In the genomic region with DNA sequence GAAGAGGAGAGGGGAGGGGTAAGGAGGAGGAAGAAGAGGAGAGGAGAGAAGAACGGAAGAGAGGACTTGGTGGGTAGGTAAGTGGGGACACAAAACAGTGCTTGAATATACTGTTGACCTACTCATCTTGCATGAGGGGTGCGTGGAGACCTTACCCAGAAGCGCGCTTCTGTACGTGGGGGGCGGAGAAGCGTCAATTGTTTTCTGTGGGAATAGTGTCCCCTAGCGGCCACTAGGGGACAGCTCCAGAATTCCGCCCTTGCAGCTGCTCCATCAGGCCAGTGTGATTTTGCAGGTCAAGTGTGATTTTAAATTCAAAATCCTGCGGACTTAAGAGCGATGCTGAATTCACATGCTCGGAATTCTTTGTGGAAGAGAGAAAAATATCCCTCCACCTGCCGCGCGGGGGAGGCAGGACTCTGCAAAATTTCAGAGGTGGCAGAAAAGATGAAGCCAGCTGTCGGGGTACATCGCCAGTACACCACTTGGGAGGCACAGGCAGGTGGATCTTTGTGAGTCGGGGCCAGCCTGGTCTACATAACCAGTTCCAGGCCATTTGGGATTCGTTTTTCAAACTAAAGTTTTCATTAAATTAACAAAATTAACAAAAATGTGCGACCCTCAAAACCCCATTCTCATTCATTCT, we compare ENCODE assay signal across 8 mouse cellular contexts. TPM values are rescaled to one million over a fixed set of nuclear protein-coding genes. Genes with fewer than 3 reads are reported as not detected.
DNase-seq lines count a peak whose midpoint lies in the region; ATAC-seq and TF ChIP-seq lines count a peak whose summit lies in the region.

No protein-coding gene starts in this region.

- peak; percentile 61; the same call in 1 of the 2 replicates for ATAC-seq in forebrain, embryonic 15.5 days (replicated peaks)
- peak; percentile 27; the same call in 1 of the 2 replicates for ATAC-seq in hindbrain, embryonic 14.5 days (ENCODE audit: low FRiP score)
- ATAC-seq in limb, embryonic 11.5 days (ENCODE audit: insufficient number of reproducible peaks, low FRiP score, low TSS enrichment, low read depth) = no peak
- ATAC-seq in midbrain, embryonic 13.5 days = peak; percentile 80

- peak; percentile 81; the same call in 1 of the 2 replicates for TF ChIP-seq CTCF in thymus, adult 2 months (IDR thresholded peaks at IDR 0.05; ENCODE audit: borderline replicate concordance, control insufficient read depth, extremely low read depth, insufficient read depth, low read length, poor library complexity)

- peak; percentile 48 for DNase-seq in thymus, adult 2 months
- no peak for DNase-seq in thymus, adult 18-20 months
- peak; percentile 56 for DNase-seq in cerebellum, adult 11 months
- DNase-seq in hindbrain, embryonic 14.5 days (ENCODE audit: low spot score) = peak; percentile 69
- peak; percentile 70 for DNase-seq in limb, embryonic 11.5 days (ENCODE audit: low spot score)
- peak; percentile 75 for DNase-seq in testis, postnatal 10 days (ENCODE audit: low spot score)

- no peak for TF ChIP-seq POLR2A in thymus, adult 2 months (IDR thresholded peaks at IDR 0.05; ENCODE audit: control insufficient read depth, extremely low read depth, insufficient read depth, low read length, poor library complexity)

- peak overlapping the region; percentile 36 for H3K4me2 ChIP-seq in forebrain, embryonic 15.5 days (replicated peaks)
- peak overlapping the region; percentile 44 for H3K4me2 ChIP-seq in hindbrain, embryonic 14.5 days (replicated peaks)
- no peak overlapping the region for H3K4me2 ChIP-seq in limb, embryonic 11.5 days (ENCODE audit: low read depth, severe bottlenecking)
- peak overlapping the region; percentile 41 for H3K4me2 ChIP-seq in midbrain, embryonic 13.5 days (replicated peaks)

- H3K4me1 ChIP-seq in thymus, adult 2 months (replicated peaks; ENCODE audit: control insufficient read depth, insufficient read depth, low read length) = no peaks in the 10 kb centered on the region
- H3K4me1 ChIP-seq in forebrain, embryonic 15.5 days = peaks cover 3% of the 10 kb centered on the region; the same call in 1 of the 2 replicates
- 0 out of 2 replicates have a peak, but pooled peaks cover 4% of the 10 kb centered on the region for H3K4me1 ChIP-seq in hindbrain, embryonic 14.5 days (replicated peaks; ENCODE audit: control insufficient read depth, insufficient read depth, low read length)
- H3K4me1 ChIP-seq in limb, embryonic 11.5 days (ENCODE audit: control insufficient read depth, insufficient read depth, low read length) = no peaks in the 10 kb centered on the region
- no peaks in the 10 kb centered on the region for H3K4me1 ChIP-seq in midbrain, embryonic 13.5 days (replicated peaks)

- 21% methylated on average over 20 of the region's 20 CpGs for WGBS in thymus, adult 2 months
- 14% methylated on average over 20 of the region's 20 CpGs for WGBS in forebrain, embryonic 15.5 days
- WGBS in hindbrain, embryonic 14.5 days = 15% methylated on average over 20 of the region's 20 CpGs
- WGBS in limb, embryonic 11.5 days = 16% methylated on average over 20 of the region's 20 CpGs
- WGBS in midbrain, embryonic 13.5 days = 15% methylated on average over 20 of the region's 20 CpGs

- no peaks in the 10 kb centered on the region for H3K36me3 ChIP-seq in thymus, adult 2 months (ENCODE audit: control insufficient read depth, insufficient read depth, low read length)
- H3K36me3 ChIP-seq in forebrain, embryonic 15.5 days = no peaks in the 10 kb centered on the region
- H3K36me3 ChIP-seq in hindbrain, embryonic 14.5 days (replicated peaks; ENCODE audit: control insufficient read depth, insufficient read depth) = no peaks in the 10 kb centered on the region
- no peaks in the 10 kb centered on the region for H3K36me3 ChIP-seq in limb, embryonic 11.5 days (ENCODE audit: control insufficient read depth, insufficient read depth, low read length)
- no peaks in the 10 kb centered on the region for H3K36me3 ChIP-seq in midbrain, embryonic 13.5 days

- H3K4me3 ChIP-seq in thymus, adult 2 months (ENCODE audit: control insufficient read depth, insufficient read depth, low read length) = no peak overlapping the region
- peak overlapping the region; percentile 16 for H3K4me3 ChIP-seq in forebrain, embryonic 15.5 days
- H3K4me3 ChIP-seq in hindbrain, embryonic 14.5 days (replicated peaks; ENCODE audit: low read length) = peak overlapping the region; percentile 2; the same call in 1 of the 2 replicates
- no peak overlapping the region for H3K4me3 ChIP-seq in limb, embryonic 11.5 days (ENCODE audit: low read depth, low read length)
- peak overlapping the region; percentile 22; the same call in 1 of the 2 replicates for H3K4me3 ChIP-seq in midbrain, embryonic 13.5 days (replicated peaks)

- H3K9ac ChIP-seq in forebrain, embryonic 15.5 days (replicated peaks) = no peak overlapping the region
- no peak overlapping the region; the same call in 1 of the 2 replicates for H3K9ac ChIP-seq in hindbrain, embryonic 14.5 days
- H3K9ac ChIP-seq in limb, embryonic 11.5 days (ENCODE audit: low read length) = no peak overlapping the region
- H3K9ac ChIP-seq in midbrain, embryonic 13.5 days (replicated peaks) = no peak overlapping the region

- H3K27ac ChIP-seq in thymus, adult 2 months (ENCODE audit: control insufficient read depth, insufficient read depth, low read length) = no peak overlapping the region
- no peak overlapping the region for H3K27ac ChIP-seq in forebrain, embryonic 15.5 days (replicated peaks)
- H3K27ac ChIP-seq in hindbrain, embryonic 14.5 days = no peak overlapping the region
- no peak overlapping the region for H3K27ac ChIP-seq in limb, embryonic 11.5 days (replicated peaks; ENCODE audit: low read depth, low read length)
- H3K27ac ChIP-seq in midbrain, embryonic 13.5 days = no peak overlapping the region

- no peaks in the 10 kb centered on the region for H3K27me3 ChIP-seq in thymus, adult 2 months (ENCODE audit: control insufficient read depth, insufficient read depth, low read length)
- H3K27me3 ChIP-seq in forebrain, embryonic 15.5 days = no peaks in the 10 kb centered on the region; the same call in 1 of the 2 replicates
- no peaks in the 10 kb centered on the region for H3K27me3 ChIP-seq in hindbrain, embryonic 14.5 days (ENCODE audit: control insufficient read depth, insufficient read depth, low read length)
- H3K27me3 ChIP-seq in limb, embryonic 11.5 days (ENCODE audit: control insufficient read depth, insufficient read depth, low read length) = 0 out of 2 replicates have a peak, but pooled peaks cover 2% of the 10 kb centered on the region
- H3K27me3 ChIP-seq in midbrain, embryonic 13.5 days = no peaks in the 10 kb centered on the region

- no peaks in the 10 kb centered on the region for H3K9me3 ChIP-seq in forebrain, embryonic 15.5 days
- no peaks in the 10 kb centered on the region for H3K9me3 ChIP-seq in hindbrain, embryonic 14.5 days (ENCODE audit: control insufficient read depth, low read length)
- H3K9me3 ChIP-seq in limb, embryonic 11.5 days (ENCODE audit: control insufficient read depth, low read length) = no peaks in the 10 kb centered on the region
- H3K9me3 ChIP-seq in midbrain, embryonic 13.5 days = no peaks in the 10 kb centered on the region

RNA-seq across cellular contexts. Expression of a gene that starts 18.6 kb away (rescaled TPM):
- polyA plus RNA-seq in thymus, adult 2 months (2012; rRNA removed) = 27.7 and 30.8 TPM in 2 replicates
- polyA plus RNA-seq in forebrain, embryonic 15.5 days (2015; fragmentation: Nextera tagmentation; extraction: Ambion mirVana) = 10.4 and 12.3 TPM in 2 replicates
- polyA plus RNA-seq in hindbrain, embryonic 14.5 days (2014; fragmentation: Nextera tagmentation; extraction: Ambion mirVana) = 16.3 and 18.0 TPM in 2 replicates
- 37.4 and 42.7 TPM in 2 replicates for polyA plus RNA-seq in limb, embryonic 11.5 days (2014; fragmentation: Nextera tagmentation; extraction: Ambion mirVana)
- polyA plus RNA-seq in midbrain, embryonic 13.5 days (2015; fragmentation: Nextera tagmentation; extraction: Ambion mirVana) = 14.2 and 17.0 TPM in 2 replicates

RNA-seq across cellular contexts. Expression of a gene that starts 35.7 kb away (rescaled TPM):
- 4.7 and 6.5 TPM in 2 replicates for polyA plus RNA-seq in thymus, adult 2 months (2012; rRNA removed)
- polyA plus RNA-seq in forebrain, embryonic 15.5 days (2015; fragmentation: Nextera tagmentation; extraction: Ambion mirVana) = 0.27 and 0.51 TPM in 2 replicates
- polyA plus RNA-seq in hindbrain, embryonic 14.5 days (2014; fragmentation: Nextera tagmentation; extraction: Ambion mirVana) = 0.33 and 0.62 TPM in 2 replicates
- polyA plus RNA-seq in limb, embryonic 11.5 days (2014; fragmentation: Nextera tagmentation; extraction: Ambion mirVana) = 0.64 and 0.82 TPM in 2 replicates
- 0.24 and 0.43 TPM in 2 replicates for polyA plus RNA-seq in midbrain, embryonic 13.5 days (2015; fragmentation: Nextera tagmentation; extraction: Ambion mirVana)

RNA-seq across cellular contexts. Expression of a gene that starts 47.0 kb away (rescaled TPM):
- 34.9 and 40.3 TPM in 2 replicates for polyA plus RNA-seq in thymus, adult 2 months (2012; rRNA removed)
- polyA plus RNA-seq in forebrain, embryonic 15.5 days (2015; fragmentation: Nextera tagmentation; extraction: Ambion mirVana) = 33.3 and 33.8 TPM in 2 replicates
- polyA plus RNA-seq in hindbrain, embryonic 14.5 days (2014; fragmentation: Nextera tagmentation; extraction: Ambion mirVana) = 15.2 and 17.3 TPM in 2 replicates
- polyA plus RNA-seq in limb, embryonic 11.5 days (2014; fragmentation: Nextera tagmentation; extraction: Ambion mirVana) = 4.9 and 5.2 TPM in 2 replicates
- 10.8 and 11.4 TPM in 2 replicates for polyA plus RNA-seq in midbrain, embryonic 13.5 days (2015; fragmentation: Nextera tagmentation; extraction: Ambion mirVana)

RNA-seq across cellular contexts. Expression of a gene that starts 56.3 kb away (rescaled TPM):
- polyA plus RNA-seq in thymus, adult 2 months (2012; rRNA removed) = 1.3 and 1.9 TPM in 2 replicates
- polyA plus RNA-seq in forebrain, embryonic 15.5 days (2015; fragmentation: Nextera tagmentation; extraction: Ambion mirVana) = 7.5 and 8.8 TPM in 2 replicates
- polyA plus RNA-seq in hindbrain, embryonic 14.5 days (2014; fragmentation: Nextera tagmentation; extraction: Ambion mirVana) = 5.6 and 8.3 TPM in 2 replicates
- polyA plus RNA-seq in limb, embryonic 11.5 days (2014; fragmentation: Nextera tagmentation; extraction: Ambion mirVana) = 3.5 and 4.8 TPM in 2 replicates
- polyA plus RNA-seq in midbrain, embryonic 13.5 days (2015; fragmentation: Nextera tagmentation; extraction: Ambion mirVana) = 7.1 and 10.3 TPM in 2 replicates

RNA-seq across cellular contexts. Expression of a gene that starts 56.4 kb away (rescaled TPM):
- polyA plus RNA-seq in thymus, adult 2 months (2012; rRNA removed) = 40.0 and 47.7 TPM in 2 replicates
- polyA plus RNA-seq in forebrain, embryonic 15.5 days (2015; fragmentation: Nextera tagmentation; extraction: Ambion mirVana) = 53.5 and 53.7 TPM in 2 replicates
- polyA plus RNA-seq in hindbrain, embryonic 14.5 days (2014; fragmentation: Nextera tagmentation; extraction: Ambion mirVana) = 45.2 and 58.9 TPM in 2 replicates
- polyA plus RNA-seq in limb, embryonic 11.5 days (2014; fragmentation: Nextera tagmentation; extraction: Ambion mirVana) = 29.7 and 29.9 TPM in 2 replicates
- polyA plus RNA-seq in midbrain, embryonic 13.5 days (2015; fragmentation: Nextera tagmentation; extraction: Ambion mirVana) = 41.1 and 42.0 TPM in 2 replicates

Comparison
In these comparisons a context has a peak if more than half of its experiments do, and no peak if none do; other contexts are left out.
1. DNase-seq: peak in thymus, adult 2 months (single experiment), cerebellum, adult 11 months (single experiment), hindbrain, embryonic 14.5 days (single experiment), limb, embryonic 11.5 days (single experiment) and testis, postnatal 10 days (single experiment); none in thymus, adult 18-20 months (0 of 2).
2. H3K4me3 ChIP-seq: peak in forebrain, embryonic 15.5 days (single experiment), hindbrain, embryonic 14.5 days (single experiment) and midbrain, embryonic 13.5 days (single experiment); none in thymus, adult 2 months (single experiment) and limb, embryonic 11.5 days (single experiment).